Mouse (Mus musculus) bone marrow, adult 2 months (tissue): ENCODE results near the gene Glcci1. TPM values are rescaled to one million over a fixed set of nuclear protein-coding genes. Genes with fewer than 3 reads are reported as not detected.

Experiments used
- H3K27ac ChIP-seq: fragments of 200-500 bp; 2 replicates; pipeline ENCODE4 v1.5.1; 2012; ENCODE audit warnings: low read depth, mild to moderate bottlenecking, control low read depth, inconsistent platforms, low read length; ENCODE audit not compliant: control insufficient read depth, poor library complexity, insufficient read depth
- H3K4me1 ChIP-seq: fragments of 200-500 bp; 2 replicates; pipeline ENCODE4 v1.6.1; 2011; ENCODE audit warnings: low read length; ENCODE audit not compliant: control insufficient read depth, insufficient read depth
- H3K4me3 ChIP-seq: fragments of 200-500 bp; replicated peaks from 2 replicates; pipeline ENCODE3; 2011; ENCODE audit warnings: mild to moderate bottlenecking, low read depth, low read length, control low read depth; ENCODE audit not compliant: control insufficient read depth
- CTCF ChIP-seq: fragments of 200-500 bp; IDR thresholded peaks from 2 replicates; pipeline ENCODE4 v1.5.1; 2011; ENCODE audit warnings: low read length, control low read depth; ENCODE audit not compliant: control insufficient read depth, insufficient read depth
- POLR2A ChIP-seq: fragments of 200-500 bp; IDR thresholded peaks from 2 replicates; pipeline ENCODE4 v1.6.1; 2011; ENCODE audit warnings: low read depth, mild to moderate bottlenecking, control low read depth, low read length, borderline replicate concordance; ENCODE audit not compliant: control insufficient read depth
- WGBS: fragments of 180-500 bp; shearing (Covaris S2); methylation state at CpG from one replicate; pipeline ENCODE4 v1.1.7; 2018; 5-methylcytosine and 5-hydroxymethylcytosine counted together
- polyA plus RNA-seq: library from polyadenylated mRNA; stranded (reverse); fragments of >200 nt; gene quantifications from 2 replicates; pipeline ENCODE4 v1.2.4, GENCODE M21; 2011; ENCODE audit warnings: low replicate concordance; ENCODE audit not compliant: missing spikeins, insufficient read depth, insufficient read length

The Glcci1 gene
- polyA plus RNA-seq, 1 experiment: 14.7 TPM

- no peak for TF ChIP-seq CTCF
- TF ChIP-seq POLR2A: no peak
- H3K27ac ChIP-seq: no peak overlapping the region
- peaks cover 1% of the 10 kb centered on the region; the same call in 1 of the 2 replicates for H3K4me1 ChIP-seq
- WGBS: 55% methylated on average over 3 of the region's 3 CpGs
- no peak overlapping the region for H3K4me3 ChIP-seq
These were observed 5.4 kb upstream of the Glcci1 start for GRCm38 (mm10) chr6:8503953-8504352.

GRCm38 (mm10) chr6:8504521-8505228, 4.7 kb upstream of the Glcci1 start:
- no peak overlapping the region for H3K4me3 ChIP-seq
- TF ChIP-seq CTCF (no peak), POLR2A (no peak)
- peak overlapping the region; percentile 78 for H3K27ac ChIP-seq
- 75% methylated on average over 6 of the region's 6 CpGs for WGBS
- H3K4me1 ChIP-seq: no peaks in the 10 kb centered on the region

DNA sequence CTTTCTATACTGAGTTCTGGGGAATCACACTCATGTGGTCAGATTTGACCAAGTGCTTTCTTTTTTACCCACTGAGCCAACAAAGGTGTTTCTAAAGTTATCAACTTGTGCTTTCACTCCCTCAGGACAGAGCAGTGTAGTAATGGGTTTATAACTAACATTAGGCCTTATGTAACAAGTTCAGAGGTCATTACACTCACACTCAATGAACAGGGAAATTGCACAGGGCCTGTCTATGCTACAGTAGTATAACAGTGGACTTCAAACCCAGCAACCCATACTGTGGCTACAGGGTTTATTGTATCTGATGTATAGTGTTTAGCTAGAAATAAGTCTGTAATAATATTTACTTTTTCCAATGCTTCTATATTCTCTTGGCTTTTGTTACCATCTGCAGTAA, 2.8 kb upstream of the Glcci1 start:
- Histone ChIP-seq H3K27ac (no peak overlapping the region), H3K4me1 (no peaks in the 10 kb centered on the region; the same call in 1 of the 2 replicates), H3K4me3 (no peak overlapping the region)
- TF ChIP-seq POLR2A (no peak), CTCF (no peak)

- Histone ChIP-seq H3K4me3 (peak overlapping the region; percentile 92), H3K27ac (peak overlapping the region; percentile 100), H3K4me1 (no peaks in the 10 kb centered on the region; the same call in 1 of the 2 replicates)
- TF ChIP-seq CTCF: no peak
- peak; percentile 62; the same call in 1 of the 2 replicates for TF ChIP-seq POLR2A
- under 1% methylated on average over 55 of the region's 56 CpGs for WGBS
These were observed 390 bp upstream of the Glcci1 start for GRCm38 (mm10) chr6:8508883-8509536.

DNA sequence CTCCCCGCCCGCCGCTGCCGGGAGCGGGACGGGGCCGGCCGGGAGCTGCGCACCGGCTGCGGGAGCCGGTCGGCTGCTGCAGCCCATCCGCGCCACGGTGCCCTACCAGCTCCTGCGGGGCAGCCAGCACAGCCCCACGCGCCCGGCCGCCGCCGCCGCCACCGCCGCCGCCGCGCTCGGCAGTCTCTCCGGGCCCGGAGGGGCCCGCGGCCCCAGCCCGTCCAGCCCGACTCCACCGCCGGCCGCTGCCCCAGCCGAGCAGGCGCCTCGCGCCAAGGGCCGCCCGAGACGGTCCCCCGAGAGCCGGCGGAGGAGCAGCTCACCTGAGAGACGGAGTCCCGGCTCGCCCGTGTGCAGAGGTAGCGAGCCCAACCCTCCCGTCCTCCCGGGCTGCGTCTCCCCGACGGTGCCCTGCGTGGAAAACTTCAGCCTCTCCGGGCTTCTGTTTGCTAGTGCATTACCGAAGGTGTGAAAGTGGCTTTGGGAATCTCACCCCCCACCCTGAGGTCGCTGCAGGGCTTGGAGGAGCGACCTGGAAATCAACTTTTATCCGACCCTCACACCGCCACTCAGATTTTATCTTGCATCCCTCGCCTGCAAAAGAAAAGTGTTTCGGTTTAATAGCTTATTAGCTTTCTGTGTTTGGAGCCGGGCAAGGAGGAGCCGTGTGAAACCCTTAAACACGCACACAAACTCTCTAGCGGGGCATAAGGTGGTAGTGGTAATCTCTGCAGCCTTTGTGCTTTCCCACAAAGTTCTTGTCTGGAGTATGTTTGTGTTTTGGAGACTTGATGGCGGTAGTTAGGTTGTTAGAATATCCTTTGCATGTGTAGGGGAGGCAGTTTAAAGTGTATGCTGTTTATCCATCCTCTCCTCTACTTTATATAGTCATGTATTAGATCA, 812 bp downstream of the Glcci1 start:
- TF ChIP-seq CTCF: no peak
- no peak for TF ChIP-seq POLR2A
- H3K27ac ChIP-seq: peak overlapping the region; percentile 96
- peak overlapping the region; percentile 92 for H3K4me3 ChIP-seq
- 2% methylated on average over 71 of the region's 73 CpGs for WGBS
- no peaks in the 10 kb centered on the region; the same call in 1 of the 2 replicates for H3K4me1 ChIP-seq

DNA sequence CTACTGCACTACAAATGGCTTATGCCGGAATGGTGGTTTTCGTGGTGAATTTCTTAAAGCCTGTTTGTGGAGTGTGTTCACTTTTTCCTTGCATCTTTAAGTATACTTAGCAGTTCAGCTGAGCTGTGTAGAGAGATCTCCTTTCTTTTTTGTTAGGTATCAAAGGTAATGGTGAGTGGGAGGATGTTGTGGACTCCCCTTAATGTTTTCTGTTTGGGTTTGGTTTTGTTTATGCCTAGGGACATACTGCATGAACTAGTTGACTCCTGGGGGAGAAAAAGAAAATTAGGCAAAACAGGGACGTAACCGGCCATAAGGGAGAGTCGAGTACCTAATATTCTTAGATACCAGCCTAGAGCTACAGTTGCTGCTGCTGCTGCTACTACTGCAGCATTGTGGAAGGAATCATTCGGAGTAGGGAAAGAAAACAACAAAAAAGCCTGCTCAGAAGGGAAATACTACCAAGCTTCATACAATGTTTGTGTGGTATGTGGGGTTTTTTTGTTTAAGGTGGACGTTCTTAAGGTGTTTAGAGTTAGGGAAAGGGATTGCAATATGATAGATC, 1.5 kb downstream of the Glcci1 start:
- Histone ChIP-seq H3K27ac (no peak overlapping the region), H3K4me3 (peak overlapping the region; percentile 92), H3K4me1 (no peaks in the 10 kb centered on the region; the same call in 1 of the 2 replicates)
- 35% methylated on average over 7 of the region's 7 CpGs for WGBS
- TF ChIP-seq CTCF (no peak), POLR2A (no peak)

GRCm38 (mm10) chr6:8511447-8511846, 2.0 kb downstream of the Glcci1 start:
- no peak overlapping the region for H3K27ac ChIP-seq
- peak overlapping the region; percentile 30 for H3K4me3 ChIP-seq
- WGBS: 85% methylated on average over 3 of the region's 3 CpGs
- TF ChIP-seq CTCF (no peak), POLR2A (no peak)
- no peaks in the 10 kb centered on the region; the same call in 1 of the 2 replicates for H3K4me1 ChIP-seq
